Mouse (Mus musculus) embryonic facial prominence, embryonic 11.5 days (tissue): ENCODE measurements at regions not wholly inside any gene's neighbourhood (a gene's known extent, or its start where the extent isn't known, plus 50 kb on each side); places are given as distances from the start of the nearest gene placed in this dataset.

Experiments
- ATAC-seq: fragments of 200-750 bp; cut with Nextera tagmentation; replicated peaks from 2 replicates; pipeline ENCODE4 v1.8.0; 2017; ENCODE audit warnings: low read depth; ENCODE audit not compliant: insufficient number of reproducible peaks, low FRiP score, low TSS enrichment
- DNase-seq: peaks from one replicate; pipeline ENCODE4 v3.0.0-alpha.2; 2015; ENCODE audit warnings: low spot score
- H3K27ac ChIP-seq: fragments of 300-500 bp; sonication (generic); replicated peaks from 2 replicates; pipeline ENCODE4 v1.5.1; 2014; ENCODE audit warnings: mild to moderate bottlenecking, low read depth, low read length, control low read depth
- H3K27me3 ChIP-seq: fragments of 300-500 bp; sonication (generic); 2 replicates; pipeline ENCODE4 v1.6.1; 2014; ENCODE audit warnings: mild to moderate bottlenecking, low read length, moderate library complexity, mixed read lengths; ENCODE audit not compliant: control insufficient read depth, insufficient read depth
- H3K36me3 ChIP-seq: fragments of 300-500 bp; sonication (generic); replicated peaks from 2 replicates; pipeline ENCODE4 v1.6.1; 2014; ENCODE audit warnings: low read depth, mild to moderate bottlenecking, low read length, moderate library complexity, mixed read lengths; ENCODE audit not compliant: control insufficient read depth, insufficient read depth
- H3K4me1 ChIP-seq: fragments of 300-500 bp; sonication (generic); 2 replicates; pipeline ENCODE4 v1.6.1; 2014; ENCODE audit warnings: low read length, mixed read lengths; ENCODE audit not compliant: control insufficient read depth, insufficient read depth
- H3K4me2 ChIP-seq: fragments of 300-500 bp; sonication (generic); 2 replicates; pipeline ENCODE4 v1.6.1; 2014; ENCODE audit warnings: low read depth, mild to moderate bottlenecking, control low read depth, low read length, moderate library complexity
- H3K4me3 ChIP-seq: fragments of 300-500 bp; sonication (generic); 2 replicates; pipeline ENCODE4 v1.5.1; 2014; ENCODE audit warnings: low read depth, low read length, control low read depth
- H3K9ac ChIP-seq: fragments of 300-500 bp; sonication (generic); replicated peaks from 2 replicates; pipeline ENCODE4 v1.6.1; 2014; ENCODE audit warnings: mild to moderate bottlenecking, control low read depth, low read length
- H3K9me3 ChIP-seq: fragments of 300-500 bp; sonication (generic); replicated peaks from 2 replicates; pipeline ENCODE4 v1.6.1; 2016; ENCODE audit warnings: mild to moderate bottlenecking, low read length, inconsistent platforms, mixed read lengths; ENCODE audit not compliant: control insufficient read depth
- WGBS: fragments of 180-500 bp; shearing (Covaris S2); extraction: QIAGEN DNeasy Blood & Tissue Kit; methylation state at CpG from one replicate; pipeline ENCODE4 v1.1.7; 2014; 5-methylcytosine and 5-hydroxymethylcytosine counted together

DNA sequence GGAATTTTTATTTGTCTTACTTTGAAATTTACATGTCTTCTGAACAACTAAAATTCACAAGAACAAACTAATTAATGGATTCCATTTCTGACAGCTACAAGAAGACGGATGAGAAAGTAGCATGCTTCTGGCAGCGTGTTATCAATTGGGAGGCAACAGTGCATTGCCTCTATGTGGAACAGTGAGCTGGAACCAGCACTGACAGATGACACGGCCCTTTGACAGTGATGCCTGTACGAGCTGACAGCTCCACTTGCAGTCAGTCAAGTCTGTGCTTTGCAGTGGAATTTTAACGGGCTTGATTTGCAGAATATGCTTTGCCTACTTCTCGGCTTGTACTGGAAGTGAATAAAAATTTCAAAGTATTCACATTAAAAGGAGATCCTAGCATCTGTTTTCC, 88.3 kb upstream of the Fbxl4 start:
- ATAC-seq (no peak), DNase-seq (no peak)
- Histone ChIP-seq H3K9ac (no peak overlapping the region), H3K4me2 (no peak overlapping the region), H3K4me1 (no peaks in the 10 kb centered on the region), H3K27ac (no peak overlapping the region), H3K36me3 (no peaks in the 10 kb centered on the region), H3K4me3 (no peak overlapping the region), H3K27me3 (no peaks in the 10 kb centered on the region), H3K9me3 (no peaks in the 10 kb centered on the region)
- WGBS: 64% methylated on average over 6 of the region's 6 CpGs

DNA sequence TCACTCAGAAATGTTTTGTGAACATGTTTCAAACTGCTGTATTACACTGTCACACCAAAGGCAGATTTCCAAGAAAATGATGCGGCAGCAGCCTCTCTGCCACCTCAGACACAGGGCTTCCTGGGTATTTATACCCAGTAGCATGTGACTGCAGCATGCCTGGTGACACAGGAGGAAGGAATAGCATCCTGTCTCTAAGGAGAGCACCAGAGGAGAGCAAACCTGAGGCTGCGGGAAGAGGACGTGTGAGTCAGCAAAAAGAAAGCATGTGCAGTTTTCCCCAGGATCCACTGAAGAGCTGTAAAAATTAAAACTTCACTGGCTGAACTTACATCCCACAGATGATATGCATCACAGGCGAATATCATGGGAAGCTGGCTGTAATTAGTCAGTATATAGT, 83.2 kb upstream of the Fbxl4 start:
- Histone ChIP-seq H3K4me2 (no peak overlapping the region), H3K36me3 (no peaks in the 10 kb centered on the region), H3K4me1 (no peaks in the 10 kb centered on the region), H3K4me3 (no peak overlapping the region), H3K27ac (no peak overlapping the region), H3K9me3 (no peaks in the 10 kb centered on the region), H3K9ac (no peak overlapping the region), H3K27me3 (no peaks in the 10 kb centered on the region)
- DNase-seq (no peak), ATAC-seq (no peak)
- WGBS: 67% methylated on average over 4 of the region's 4 CpGs

DNA sequence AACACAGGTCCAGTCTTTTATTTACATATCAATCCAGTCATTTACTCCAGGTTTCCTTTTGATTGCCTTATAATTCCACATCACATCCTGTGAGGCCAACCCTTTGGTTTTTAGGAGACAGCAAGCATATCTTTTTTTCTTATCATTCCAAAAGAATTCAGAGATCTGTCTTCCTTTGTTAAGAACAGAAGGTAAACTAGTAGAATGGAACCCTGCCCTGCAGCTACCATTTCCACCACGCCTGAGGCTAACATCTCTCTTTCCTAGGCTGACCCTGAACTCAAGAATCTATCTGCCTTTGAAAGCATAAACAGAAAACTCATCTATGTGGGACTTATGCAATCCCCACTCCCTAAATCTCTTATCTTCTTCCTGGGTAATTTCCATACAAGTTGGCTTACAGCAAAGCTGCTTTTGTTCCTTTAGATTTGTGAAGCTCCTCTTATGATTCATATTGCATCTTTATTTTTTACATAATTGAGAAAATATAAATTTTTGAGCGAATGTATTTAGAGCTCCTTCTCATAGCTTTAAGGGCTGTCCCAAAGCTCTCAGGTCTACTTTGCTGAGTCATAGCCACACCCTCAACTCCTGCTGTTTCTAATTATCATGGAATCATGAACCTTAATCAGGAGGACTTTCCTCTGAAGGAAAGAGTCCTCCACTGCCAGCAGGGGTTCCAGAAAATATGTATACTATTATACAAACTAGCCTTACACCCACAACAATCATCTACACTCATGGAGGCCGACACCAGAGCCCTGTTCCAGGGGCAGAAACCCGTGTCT, 74.6 kb upstream of the Fbxl4 start:
- DNase-seq: no peak
- Histone ChIP-seq H3K9ac (no peak overlapping the region), H3K9me3 (no peaks in the 10 kb centered on the region), H3K27ac (no peak overlapping the region), H3K27me3 (no peaks in the 10 kb centered on the region), H3K4me3 (no peak overlapping the region), H3K36me3 (no peaks in the 10 kb centered on the region), H3K4me2 (no peak overlapping the region), H3K4me1 (no peaks in the 10 kb centered on the region)
- no peak for ATAC-seq
- 66% methylated on average over 4 of the region's 4 CpGs for WGBS

DNA sequence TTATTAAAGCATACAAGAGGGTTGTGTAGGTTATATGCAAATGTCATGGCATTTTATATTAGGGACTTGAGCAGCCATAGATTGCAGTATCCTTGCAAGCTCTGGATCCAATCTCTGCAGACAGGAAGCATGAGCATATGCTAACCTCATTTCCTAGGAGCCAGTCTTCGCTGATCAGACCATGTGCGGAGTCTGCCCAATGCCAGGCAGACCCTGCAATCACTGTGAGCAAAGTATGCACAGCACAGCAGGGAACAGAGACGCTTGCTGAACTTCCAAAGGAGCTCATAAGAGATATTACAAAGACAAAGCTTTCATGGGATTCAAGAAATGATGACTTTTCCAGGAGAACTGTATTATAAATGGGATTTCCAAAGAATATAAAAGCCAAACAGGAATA, 65.2 kb upstream of the Fbxl4 start:
- Histone ChIP-seq H3K4me3 (no peak overlapping the region), H3K27ac (no peak overlapping the region), H3K4me1 (no peaks in the 10 kb centered on the region), H3K36me3 (no peaks in the 10 kb centered on the region), H3K27me3 (no peaks in the 10 kb centered on the region), H3K4me2 (no peak overlapping the region), H3K9me3 (no peaks in the 10 kb centered on the region), H3K9ac (no peak overlapping the region)
- DNase-seq (no peak), ATAC-seq (no peak)
- 79% methylated on average over 3 of the region's 3 CpGs for WGBS

DNA sequence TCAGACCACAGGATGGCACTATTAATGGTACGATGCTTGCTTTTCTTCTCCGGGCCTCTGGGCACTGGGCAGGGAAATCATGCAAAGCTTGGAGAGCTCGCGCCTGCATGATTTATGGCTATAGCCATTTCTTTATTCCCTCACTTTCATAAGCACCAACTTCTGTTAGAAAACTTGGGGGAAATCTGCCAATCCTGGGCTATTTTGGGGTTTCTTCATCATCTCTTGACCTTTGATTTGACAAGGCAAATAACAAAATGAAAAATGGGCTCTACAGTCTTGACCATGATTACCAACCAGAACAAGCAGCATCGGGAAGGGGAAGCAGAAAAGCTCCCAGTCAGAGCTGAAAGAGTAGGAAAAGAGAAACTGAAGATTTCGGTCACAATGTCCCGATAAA, 57.1 kb upstream of the Fbxl4 start:
- 93% methylated on average over 7 of the region's 7 CpGs for WGBS
- no peak overlapping the region for H3K4me3 ChIP-seq
- H3K36me3 ChIP-seq: no peaks in the 10 kb centered on the region
- no peaks in the 10 kb centered on the region for H3K9me3 ChIP-seq
- no peaks in the 10 kb centered on the region for H3K27me3 ChIP-seq
- ATAC-seq (no peak), DNase-seq (no peak)
- no peak overlapping the region for H3K9ac ChIP-seq
- no peak overlapping the region for H3K27ac ChIP-seq
- no peaks in the 10 kb centered on the region for H3K4me1 ChIP-seq
- H3K4me2 ChIP-seq: no peak overlapping the region

DNA sequence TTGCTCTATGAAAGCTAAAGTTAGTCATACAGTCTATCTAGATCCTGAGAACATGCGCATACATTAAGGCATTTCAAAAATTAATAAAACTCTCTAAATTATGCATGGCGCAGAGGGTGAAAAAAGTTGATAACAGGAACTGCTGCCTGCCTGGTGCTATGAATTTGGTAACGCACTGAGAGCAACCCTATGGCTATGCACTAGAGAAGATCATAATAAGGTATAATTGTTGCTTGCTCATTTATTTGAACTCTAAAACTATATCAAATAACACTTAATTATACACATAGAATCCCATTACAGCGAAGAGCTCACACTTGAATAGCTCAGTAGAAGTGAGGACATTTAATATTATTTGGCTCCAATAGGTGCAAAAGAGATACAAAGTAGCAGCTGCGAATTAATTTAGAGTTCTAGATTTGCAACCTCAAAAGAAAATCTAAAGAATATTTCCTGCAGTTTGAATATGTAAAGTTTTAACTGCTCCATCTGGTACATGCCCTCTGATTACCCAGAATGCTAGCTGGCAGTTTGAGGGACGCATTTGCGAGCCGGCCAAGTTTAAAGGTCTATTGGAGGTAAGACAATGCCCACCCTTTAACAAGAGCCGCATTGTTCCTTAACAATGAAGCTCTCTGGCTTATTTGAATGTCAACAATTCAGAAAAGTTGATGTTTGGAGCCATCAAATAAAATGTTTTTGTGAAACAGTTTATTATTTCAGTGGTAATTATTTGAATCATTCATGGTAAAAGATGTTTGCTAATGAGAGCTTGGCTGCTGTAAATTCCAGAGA, 56.0 kb upstream of the Fbxl4 start:
- H3K4me2 ChIP-seq: no peak overlapping the region
- no peak overlapping the region for H3K9ac ChIP-seq
- H3K4me1 ChIP-seq: no peaks in the 10 kb centered on the region
- ATAC-seq: no peak
- H3K9me3 ChIP-seq: no peaks in the 10 kb centered on the region
- WGBS: 72% methylated on average over 9 of the region's 9 CpGs
- DNase-seq: no peak
- H3K27ac ChIP-seq: no peak overlapping the region
- no peak overlapping the region for H3K4me3 ChIP-seq
- no peaks in the 10 kb centered on the region for H3K27me3 ChIP-seq
- no peaks in the 10 kb centered on the region for H3K36me3 ChIP-seq

DNA sequence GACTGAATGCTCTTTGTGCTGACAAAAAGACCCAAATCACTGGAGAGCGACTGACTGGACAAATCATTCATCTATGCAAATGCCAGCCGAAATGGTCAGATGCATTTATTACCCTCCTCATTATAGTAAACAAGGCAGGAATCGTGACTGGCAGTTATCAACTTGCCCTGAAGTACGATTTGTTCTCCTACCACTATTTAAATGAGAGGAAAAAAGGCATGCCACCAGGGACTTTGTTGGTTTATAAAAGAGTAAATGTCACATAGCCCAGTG, 55.5 kb upstream of the Fbxl4 start:
- Histone ChIP-seq H3K4me1 (no peaks in the 10 kb centered on the region), H3K27ac (no peak overlapping the region), H3K4me2 (no peak overlapping the region), H3K9me3 (no peaks in the 10 kb centered on the region), H3K36me3 (no peaks in the 10 kb centered on the region), H3K27me3 (no peaks in the 10 kb centered on the region), H3K4me3 (no peak overlapping the region), H3K9ac (no peak overlapping the region)
- ATAC-seq: no peak
- 67% methylated on average over 4 of the region's 4 CpGs for WGBS
- no peak for DNase-seq

DNA sequence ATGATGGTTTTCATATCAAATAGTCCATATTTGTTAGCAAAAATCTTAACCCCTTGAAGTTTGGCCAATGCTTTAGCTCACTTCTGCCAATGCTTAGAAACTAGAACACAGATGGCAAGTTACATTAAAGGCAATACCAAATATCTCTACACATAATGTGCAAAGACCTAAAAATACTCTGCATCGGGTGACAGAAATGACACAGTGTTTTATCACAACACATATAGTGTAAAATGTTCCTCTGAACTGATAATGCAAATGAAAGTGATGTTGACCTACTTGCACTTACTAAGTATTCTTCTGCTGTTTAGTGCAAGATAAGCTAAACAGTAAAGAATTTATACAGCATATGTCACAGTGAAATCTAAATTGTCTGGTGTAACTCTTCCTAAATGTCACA, 55.1 kb upstream of the Fbxl4 start:
- DNase-seq (no peak), ATAC-seq (no peak)
- no peak overlapping the region for H3K4me3 ChIP-seq
- H3K4me1 ChIP-seq: no peaks in the 10 kb centered on the region
- no peaks in the 10 kb centered on the region for H3K36me3 ChIP-seq
- WGBS: 87% methylated on average over 1 of the region's 1 CpGs
- H3K4me2 ChIP-seq: no peak overlapping the region
- H3K9ac ChIP-seq: no peak overlapping the region
- no peaks in the 10 kb centered on the region for H3K27me3 ChIP-seq
- H3K27ac ChIP-seq: no peak overlapping the region
- no peaks in the 10 kb centered on the region for H3K9me3 ChIP-seq
